Mouse (Mus musculus): ENCODE measurements around the gene Ptprf.

Gene Ptprf

DNA sequence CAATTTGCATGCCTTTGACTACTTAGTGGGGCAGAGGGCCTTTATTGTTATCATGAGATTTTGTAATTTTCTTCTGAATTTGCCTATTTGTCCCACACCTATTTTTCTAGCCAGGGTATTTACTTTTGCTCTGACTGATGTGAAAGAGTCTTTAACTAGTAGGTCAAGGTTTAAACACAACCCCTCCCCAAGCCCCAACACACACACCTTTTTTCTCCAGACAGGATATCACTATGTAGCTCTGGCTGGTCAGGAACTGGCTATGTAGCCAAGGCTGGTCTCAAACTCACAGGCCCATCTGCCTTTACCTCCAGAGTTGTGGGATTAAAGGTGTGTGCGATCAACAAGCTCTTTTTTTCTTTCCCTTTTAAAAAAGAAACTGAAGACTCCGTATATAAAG lies 92.1 kb downstream of the Ptprf start:
- no peak for DNase-seq

DNA sequence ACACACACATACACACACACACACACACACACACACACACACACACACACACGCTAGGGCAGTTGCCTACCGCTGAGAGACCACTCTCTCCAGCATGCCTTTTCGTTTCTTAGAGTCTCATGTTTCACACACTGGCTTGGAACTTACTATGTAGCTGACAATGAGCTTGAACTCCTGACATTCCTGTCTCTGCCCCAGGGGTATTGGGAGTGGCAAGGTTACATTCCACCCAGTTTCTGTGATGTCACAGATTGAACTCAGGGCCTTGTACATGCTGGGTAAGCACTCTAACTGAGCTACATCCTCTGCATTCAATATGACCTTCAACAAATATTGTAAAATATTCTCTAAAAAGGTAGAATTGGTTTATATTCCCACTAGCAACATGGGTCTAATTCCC lies 92.6 kb downstream of the Ptprf start:
- no peak for DNase-seq

DNA sequence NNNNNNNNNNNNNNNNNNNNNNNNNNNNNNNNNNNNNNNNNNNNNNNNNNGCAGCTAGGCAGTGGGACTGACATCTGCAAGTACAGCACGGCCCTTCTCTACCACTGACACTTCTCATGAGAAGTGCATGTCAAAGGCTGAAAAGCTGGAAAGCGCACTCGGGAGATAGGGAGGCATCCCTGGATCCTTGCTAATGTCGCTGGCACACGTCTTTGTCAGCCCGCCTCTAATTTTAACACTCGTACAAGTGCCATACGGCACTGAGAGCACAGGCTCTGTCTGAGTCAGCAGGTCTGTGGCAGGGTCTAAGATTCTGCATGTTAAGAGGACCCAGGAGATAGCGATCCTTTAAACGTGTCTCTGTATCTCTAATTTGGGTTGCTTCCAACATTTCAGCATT lies 95.0 kb downstream of the Ptprf start:
- no peak for DNase-seq

DNA sequence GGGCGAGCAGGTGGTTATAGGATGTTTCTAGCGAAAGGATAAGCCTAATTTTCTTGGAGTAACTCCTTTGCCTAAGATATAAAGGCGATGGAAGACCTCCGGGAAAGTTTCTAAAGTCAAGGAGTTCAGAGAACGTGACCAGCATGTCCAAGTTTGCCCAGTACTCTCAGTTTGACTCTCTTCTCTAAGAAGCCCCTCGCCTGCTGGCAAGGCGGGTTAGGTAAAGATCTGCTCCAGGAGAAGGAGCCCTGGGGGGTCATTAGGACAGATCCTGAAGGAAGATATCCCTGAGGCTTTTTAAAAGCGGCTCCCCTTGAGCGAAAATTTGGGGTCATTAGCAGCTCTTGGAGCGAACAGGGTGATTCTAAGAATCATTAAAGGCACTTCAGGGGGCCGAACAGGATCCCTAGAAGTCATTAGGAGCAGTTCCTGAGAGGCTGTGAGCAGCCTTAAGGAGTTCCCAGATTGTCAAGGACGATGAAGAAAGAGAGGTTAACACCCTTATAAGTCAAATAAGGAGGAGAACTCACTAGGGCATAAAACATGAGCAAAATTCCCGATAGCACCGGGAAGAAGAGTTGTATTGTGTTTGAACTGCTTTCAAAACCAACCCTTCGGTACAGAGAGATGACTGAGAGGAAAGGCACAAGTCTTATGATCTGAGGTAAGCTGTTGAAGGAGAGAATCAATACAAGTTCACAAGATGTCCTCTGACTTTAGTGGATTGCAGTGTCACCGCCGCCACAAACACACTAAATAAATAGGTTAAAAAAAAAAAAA lies 110.7 kb downstream of the Ptprf start:
- DNase-seq: no peak

DNA sequence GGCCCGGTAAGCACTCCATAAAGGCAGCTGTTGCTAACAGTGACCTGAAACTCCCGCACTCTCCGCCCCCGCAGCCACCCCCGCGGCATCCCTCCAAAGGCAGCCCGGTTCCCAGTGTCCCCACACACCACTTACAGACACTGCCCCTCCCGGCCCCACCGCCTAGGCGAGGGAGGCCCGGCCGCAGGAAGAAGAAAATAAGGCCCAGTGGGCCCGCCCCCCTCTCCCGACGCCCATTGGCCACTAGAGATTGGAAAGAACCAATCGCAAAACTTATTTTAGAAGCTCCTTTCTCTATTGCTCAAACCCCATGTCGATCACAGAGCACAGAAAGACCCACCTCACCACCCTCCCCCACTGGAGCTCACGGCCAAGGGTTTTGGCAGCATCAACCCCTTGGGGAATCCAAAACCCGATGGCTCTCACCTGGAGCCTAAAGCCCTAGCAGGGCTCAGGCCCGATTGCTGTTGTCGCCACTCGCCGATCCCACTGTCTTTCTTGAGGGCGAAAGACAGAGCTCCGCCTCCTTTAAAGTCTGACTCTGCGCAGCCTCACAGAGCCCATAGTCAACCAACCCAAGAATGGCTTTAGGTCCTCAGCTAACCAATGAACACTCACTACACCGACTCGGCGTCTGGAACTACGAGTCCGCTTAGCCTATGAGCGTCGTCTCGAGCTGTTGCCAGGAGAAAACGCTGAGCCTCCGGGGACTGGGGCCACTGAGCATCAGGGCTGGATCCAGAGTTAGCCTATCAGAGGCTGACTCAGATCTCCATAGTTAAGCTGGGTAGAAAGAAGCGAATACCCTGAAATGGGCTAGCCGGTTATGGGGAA lies 111.5 kb downstream of the Ptprf start, which contains the start of gene Kdm4a:
Gene Kdm4a (minus strand): TSS at position 577 of the 834 bp plus-strand sequence.
- peak; percentile 83 to 87 for DNase-seq

DNA sequence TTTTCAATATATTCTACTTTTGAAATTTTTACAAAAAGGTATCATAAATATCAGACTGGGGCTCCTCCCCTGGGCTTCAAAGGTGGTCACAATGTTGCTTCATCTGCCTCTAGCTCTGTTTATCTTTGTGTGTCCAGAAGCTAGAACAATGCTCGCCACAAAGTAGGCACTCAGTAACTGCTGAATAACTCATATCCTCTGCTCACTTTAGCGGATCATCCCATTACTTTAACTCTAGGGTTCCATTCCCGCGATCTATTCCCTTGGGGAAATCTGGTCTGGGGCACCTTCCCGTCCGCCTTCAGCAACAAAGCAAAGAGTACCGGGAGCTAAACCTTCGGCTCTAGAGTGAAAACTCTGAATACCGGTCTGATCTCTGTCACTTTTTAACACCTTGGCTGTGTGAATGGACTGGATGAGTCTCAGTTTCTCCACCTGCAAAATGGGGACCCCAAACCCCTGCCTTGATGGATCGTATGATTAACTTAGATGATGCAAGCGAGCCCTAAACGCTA lies 112.2 kb downstream of the Ptprf start:
- no peak for DNase-seq

DNA sequence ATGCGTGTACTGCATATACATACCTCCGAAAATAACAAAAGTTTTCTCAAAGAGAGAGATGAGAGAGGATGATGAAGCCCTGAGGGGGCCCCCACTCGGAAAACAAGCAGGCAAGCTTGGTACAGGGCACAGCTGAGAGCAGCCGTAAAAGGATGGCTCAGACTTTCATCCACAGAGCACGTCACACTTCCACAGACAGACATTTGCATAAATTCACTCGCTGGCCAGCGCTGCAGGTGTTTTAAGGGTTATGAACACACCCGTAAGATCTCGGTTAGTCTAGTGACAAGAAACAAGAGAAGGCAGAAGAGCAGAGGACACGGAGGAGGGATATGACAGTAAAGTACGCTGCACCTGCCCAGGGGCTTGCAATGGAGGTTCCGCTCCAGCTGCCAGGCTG lies 118.7 kb downstream of the Ptprf start:
- no peak for DNase-seq

DNA sequence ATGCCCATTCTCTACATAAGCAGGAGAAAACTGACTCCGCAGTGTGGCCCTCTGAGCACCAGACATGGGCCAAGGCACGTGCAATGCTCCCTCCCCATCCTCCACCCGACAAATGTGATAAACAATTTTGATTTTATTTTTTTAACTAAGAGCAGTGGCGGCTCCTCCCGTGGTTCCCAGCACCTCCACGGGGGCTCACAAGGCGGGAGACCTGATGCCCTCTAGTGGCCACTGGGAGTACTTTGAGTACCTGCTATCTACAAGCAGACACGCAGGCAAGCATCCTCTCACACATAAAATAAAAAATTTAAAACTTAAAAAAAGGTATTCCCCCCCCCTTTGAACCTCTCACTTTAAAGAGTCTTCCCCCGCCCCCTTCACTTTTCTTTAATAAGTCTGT lies 120.2 kb downstream of the Ptprf start:
- no peak for DNase-seq

DNA sequence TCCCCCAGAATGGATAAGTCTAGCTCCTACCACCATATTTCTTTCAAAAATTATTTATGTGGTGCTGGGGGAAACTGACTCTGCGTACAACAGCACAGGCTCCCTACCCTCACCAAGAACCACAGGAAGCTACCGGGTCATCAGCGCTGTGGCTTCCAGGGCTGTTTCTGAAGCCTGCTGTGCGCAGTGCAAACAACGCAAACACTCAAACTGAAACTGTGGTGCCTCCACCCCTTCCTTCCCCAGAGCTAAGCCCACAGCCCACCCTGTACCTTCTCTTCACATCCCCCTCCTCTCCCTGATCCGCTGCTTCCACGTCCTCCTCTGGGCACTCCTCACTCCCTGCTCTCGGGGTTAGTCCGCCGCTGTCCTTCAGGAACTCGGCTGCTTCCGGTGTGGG lies 129.1 kb downstream of the Ptprf start:
- no peak for DNase-seq

Measured in spleen, adult 18-20 months (tissue).